Mouse (Mus musculus): ENCODE measurements at regions not wholly inside any gene's neighbourhood (a gene's known extent, or its start where the extent isn't known, plus 50 kb on each side); places are given as distances from the start of the nearest gene placed in this dataset.

DNA sequence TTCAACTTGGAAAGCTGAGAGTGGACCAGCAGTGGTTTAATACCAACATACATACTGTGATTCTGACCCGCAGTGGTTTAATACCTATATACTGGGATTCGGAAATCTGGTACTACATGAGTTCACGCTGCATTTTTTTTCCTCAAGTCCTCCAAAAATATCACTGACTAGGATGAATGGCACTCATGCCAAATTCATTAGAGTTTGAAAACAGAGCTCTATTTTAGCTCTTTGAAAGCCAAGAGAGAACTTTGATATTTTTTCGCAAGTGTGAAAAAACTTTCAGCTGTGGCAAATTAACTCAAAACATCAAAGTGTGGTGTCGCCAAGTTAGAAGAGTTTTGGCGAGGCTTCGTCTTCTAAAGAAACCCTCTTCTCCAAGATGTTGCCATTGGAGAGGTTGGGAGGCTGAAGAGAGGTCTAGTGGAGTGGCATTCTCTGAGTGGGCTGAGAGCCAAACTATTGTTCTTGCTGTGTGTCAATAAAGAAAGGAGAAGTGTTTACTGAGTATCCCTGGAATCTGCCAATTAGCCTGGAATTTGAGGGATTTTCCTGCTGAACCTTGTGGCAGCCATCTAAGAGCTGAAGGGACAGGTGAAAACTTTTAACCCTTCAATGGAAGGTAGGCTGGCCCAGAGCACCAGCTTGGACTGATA lies 81.6 kb upstream of the Lifr start:
- TF ChIP-seq CTCF (conservative IDR thresholded peaks at IDR 0.05; ENCODE audit: low read length) (no peak), NANOG (IDR thresholded peaks at IDR 0.05; ENCODE audit: borderline replicate concordance, low read length) (no peak), POU5F1 (IDR thresholded peaks at IDR 0.05; ENCODE audit: borderline replicate concordance, low read length) (no peak)
- 0 out of 2 replicates have a peak, but pooled peaks cover 2% of the 10 kb centered on the region for H3K27me3 ChIP-seq (ENCODE audit: insufficient read depth, low read length)
- no peaks in the 10 kb centered on the region for H3K4me1 ChIP-seq (replicated peaks; ENCODE audit: low read depth, low read length)
- no peaks in the 10 kb centered on the region for H3K36me3 ChIP-seq (ENCODE audit: insufficient read depth, low read length)
- H3K4me3 ChIP-seq (replicated peaks; ENCODE audit: low read length) = no peak overlapping the region
- no peaks in the 10 kb centered on the region for H3K9me3 ChIP-seq (ENCODE audit: low read length)

GRCm38 (mm10) chr15:7010966-7011695 lies 79.3 kb upstream of the Lifr start:
- Histone ChIP-seq H3K4me1 (replicated peaks; ENCODE audit: low read depth, low read length) (no peaks in the 10 kb centered on the region), H3K4me3 (replicated peaks; ENCODE audit: low read length) (no peak overlapping the region), H3K36me3 (ENCODE audit: insufficient read depth, low read length) (no peaks in the 10 kb centered on the region), H3K27me3 (ENCODE audit: insufficient read depth, low read length) (0 out of 2 replicates have a peak, but pooled peaks cover 2% of the 10 kb centered on the region), H3K9me3 (ENCODE audit: low read length) (no peaks in the 10 kb centered on the region)
- TF ChIP-seq CTCF (conservative IDR thresholded peaks at IDR 0.05; ENCODE audit: low read length) (no peak), POU5F1 (IDR thresholded peaks at IDR 0.05; ENCODE audit: borderline replicate concordance, low read length) (no peak), NANOG (IDR thresholded peaks at IDR 0.05; ENCODE audit: borderline replicate concordance, low read length) (no peak)

GRCm38 (mm10) chr15:7011696-7012070 lies 78.7 kb upstream of the Lifr start:
- Histone ChIP-seq H3K9me3 (ENCODE audit: low read length) (no peaks in the 10 kb centered on the region), H3K4me1 (replicated peaks; ENCODE audit: low read depth, low read length) (no peaks in the 10 kb centered on the region), H3K27me3 (ENCODE audit: insufficient read depth, low read length) (0 out of 2 replicates have a peak, but pooled peaks cover 2% of the 10 kb centered on the region), H3K4me3 (replicated peaks; ENCODE audit: low read length) (no peak overlapping the region), H3K36me3 (ENCODE audit: insufficient read depth, low read length) (no peaks in the 10 kb centered on the region)
- TF ChIP-seq CTCF (conservative IDR thresholded peaks at IDR 0.05; ENCODE audit: low read length) = no peak
- no peak for TF ChIP-seq POU5F1 (IDR thresholded peaks at IDR 0.05; ENCODE audit: borderline replicate concordance, low read length)
- no peak for TF ChIP-seq NANOG (IDR thresholded peaks at IDR 0.05; ENCODE audit: borderline replicate concordance, low read length)

GRCm38 (mm10) chr15:7012446-7012845 lies 78.0 kb upstream of the Lifr start:
- no peak for TF ChIP-seq POU5F1 (IDR thresholded peaks at IDR 0.05; ENCODE audit: borderline replicate concordance, low read length)
- H3K27me3 ChIP-seq (ENCODE audit: insufficient read depth, low read length) = 0 out of 2 replicates have a peak, but pooled peaks cover 2% of the 10 kb centered on the region
- H3K4me3 ChIP-seq (replicated peaks; ENCODE audit: low read length) = no peak overlapping the region
- no peaks in the 10 kb centered on the region for H3K36me3 ChIP-seq (ENCODE audit: insufficient read depth, low read length)
- H3K9me3 ChIP-seq (ENCODE audit: low read length) = no peaks in the 10 kb centered on the region
- H3K4me1 ChIP-seq (replicated peaks; ENCODE audit: low read depth, low read length) = no peaks in the 10 kb centered on the region

DNA sequence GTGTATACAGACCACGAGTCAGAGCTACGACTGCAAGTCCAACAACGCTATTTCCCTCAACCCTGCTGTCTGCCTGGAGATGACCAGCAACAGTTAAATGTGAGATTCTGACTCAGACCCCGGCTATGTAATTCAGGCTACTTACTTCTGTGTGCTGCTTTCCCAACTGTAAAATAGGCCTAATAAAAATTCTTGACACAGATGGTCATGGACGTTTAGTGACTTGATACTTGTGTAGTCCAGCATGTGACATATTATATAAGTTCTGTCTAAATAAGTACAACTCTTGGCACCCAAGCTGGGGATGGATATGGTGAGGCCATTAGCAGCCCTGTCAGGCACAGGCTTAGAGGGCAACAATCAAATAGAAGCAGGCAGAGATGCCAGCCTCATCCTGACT lies 77.4 kb upstream of the Lifr start:
- no peaks in the 10 kb centered on the region for H3K9me3 ChIP-seq (ENCODE audit: low read length)
- H3K27me3 ChIP-seq (ENCODE audit: insufficient read depth, low read length) = 0 out of 2 replicates have a peak, but pooled peaks cover 2% of the 10 kb centered on the region
- no peaks in the 10 kb centered on the region for H3K36me3 ChIP-seq (ENCODE audit: insufficient read depth, low read length)
- H3K4me1 ChIP-seq (replicated peaks; ENCODE audit: low read depth, low read length) = no peaks in the 10 kb centered on the region
- no peak overlapping the region for H3K4me3 ChIP-seq (replicated peaks; ENCODE audit: low read length)
- no peak for TF ChIP-seq CTCF (conservative IDR thresholded peaks at IDR 0.05; ENCODE audit: low read length)
- TF ChIP-seq POU5F1 (IDR thresholded peaks at IDR 0.05; ENCODE audit: borderline replicate concordance, low read length) = no peak
- TF ChIP-seq NANOG (IDR thresholded peaks at IDR 0.05; ENCODE audit: borderline replicate concordance, low read length) = no peak

- Histone ChIP-seq H3K4me1 (replicated peaks; ENCODE audit: low read depth, low read length) (no peaks in the 10 kb centered on the region), H3K36me3 (ENCODE audit: insufficient read depth, low read length) (no peaks in the 10 kb centered on the region), H3K9me3 (ENCODE audit: low read length) (no peaks in the 10 kb centered on the region), H3K4me3 (replicated peaks; ENCODE audit: low read length) (no peak overlapping the region), H3K27me3 (ENCODE audit: insufficient read depth, low read length) (no peaks in the 10 kb centered on the region)
- TF ChIP-seq NANOG (IDR thresholded peaks at IDR 0.05; ENCODE audit: borderline replicate concordance, low read length) (no peak), CTCF (conservative IDR thresholded peaks at IDR 0.05; ENCODE audit: low read length) (no peak), POU5F1 (IDR thresholded peaks at IDR 0.05; ENCODE audit: borderline replicate concordance, low read length) (no peak)
These were observed 75.4 kb upstream of the Lifr start for GRCm38 (mm10) chr15:7014984-7015383.

DNA sequence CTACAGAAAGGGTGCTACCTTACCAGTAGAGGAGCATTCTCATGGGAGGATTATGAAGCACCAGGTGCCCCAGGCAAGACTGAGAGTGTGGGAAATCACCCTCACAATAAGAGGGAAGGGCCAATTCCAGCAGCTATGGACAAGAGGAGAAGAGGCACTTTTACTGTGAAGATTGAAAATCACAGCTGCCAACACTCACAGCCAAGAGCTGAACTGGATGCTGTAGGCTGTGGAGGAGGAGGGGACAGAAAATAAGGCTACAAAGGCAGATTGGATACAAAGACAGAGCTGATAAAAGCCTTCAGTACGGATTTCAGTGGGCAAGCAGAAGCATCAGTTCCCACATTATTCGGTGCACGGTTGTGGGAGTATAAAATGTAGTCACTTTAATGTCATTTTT lies 74.4 kb upstream of the Lifr start:
- H3K4me3 ChIP-seq (replicated peaks; ENCODE audit: low read length) = no peak overlapping the region
- H3K4me1 ChIP-seq (replicated peaks; ENCODE audit: low read depth, low read length) = no peaks in the 10 kb centered on the region
- no peak for TF ChIP-seq POU5F1 (IDR thresholded peaks at IDR 0.05; ENCODE audit: borderline replicate concordance, low read length)
- TF ChIP-seq CTCF (conservative IDR thresholded peaks at IDR 0.05; ENCODE audit: low read length) = no peak
- no peak for TF ChIP-seq NANOG (IDR thresholded peaks at IDR 0.05; ENCODE audit: borderline replicate concordance, low read length)
- no peaks in the 10 kb centered on the region for H3K36me3 ChIP-seq (ENCODE audit: insufficient read depth, low read length)
- H3K27me3 ChIP-seq (ENCODE audit: insufficient read depth, low read length) = no peaks in the 10 kb centered on the region
- no peaks in the 10 kb centered on the region for H3K9me3 ChIP-seq (ENCODE audit: low read length)

GRCm38 (mm10) chr15:7017281-7017845 lies 73.1 kb upstream of the Lifr start:
- H3K27me3 ChIP-seq (ENCODE audit: insufficient read depth, low read length) = no peaks in the 10 kb centered on the region
- no peaks in the 10 kb centered on the region for H3K9me3 ChIP-seq (ENCODE audit: low read length)
- no peak overlapping the region for H3K4me3 ChIP-seq (replicated peaks; ENCODE audit: low read length)
- H3K4me1 ChIP-seq (replicated peaks; ENCODE audit: low read depth, low read length) = no peaks in the 10 kb centered on the region
- no peaks in the 10 kb centered on the region for H3K36me3 ChIP-seq (ENCODE audit: insufficient read depth, low read length)
- TF ChIP-seq CTCF (conservative IDR thresholded peaks at IDR 0.05; ENCODE audit: low read length) = no peak
- TF ChIP-seq POU5F1 (IDR thresholded peaks at IDR 0.05; ENCODE audit: borderline replicate concordance, low read length) = no peak
- no peak for TF ChIP-seq NANOG (IDR thresholded peaks at IDR 0.05; ENCODE audit: borderline replicate concordance, low read length)
